Mouse (Mus musculus): ENCODE results near the gene Duox2. TPM values are rescaled to one million over a fixed set of nuclear protein-coding genes. Genes with fewer than 3 reads are reported as not detected.
A peak's percentile ranks its signal among the peaks of the same experiment; 100 is the strongest.
"Not testable (repeated sequence)": the region's sequence is repeated elsewhere in the genome, so short reads cannot be mapped to it uniquely, and the experiment has no call there.

Duox2 gene
- polyA plus RNA-seq (2016; fragmentation: Nextera tagmentation; extraction: Ambion mirVana), result not detected in 2 replicates

GRCm38 (mm10) chr2:122298096-122298499 lies at the start of gene Duox2:
Duox2 (minus strand) TSS chr2:122298449.
- H3K9me3 ChIP-seq (replicated peaks), result no peaks in the 10 kb centered on the region
- peak within 1 kb of the TSS; percentile 22 for H3K4me3 ChIP-seq
- 5% methylated on average over 13 of the region's 13 CpGs for WGBS (ENCODE audit: insufficient replicate concordance)
- H3K4me1 ChIP-seq, result peaks cover 9% of the 10 kb centered on the region
- no peak within 1 kb of the TSS for H3K9ac ChIP-seq
- peak within 1 kb of the TSS; percentile 42 for H3K4me2 ChIP-seq
- ATAC-seq, result no peak
- H3K27ac ChIP-seq, result no peak within 1 kb of the TSS
- no peaks in the 10 kb centered on the region for H3K36me3 ChIP-seq
- peaks cover 100% of the 10 kb centered on the region for H3K27me3 ChIP-seq (replicated peaks)

GRCm38 (mm10) chr2:122347257-122347656 lies 49.0 kb upstream of the Duox2 start:
- Histone ChIP-seq H3K27me3 (replicated peaks) (peaks cover 18% of the 10 kb centered on the region), H3K4me1 (peaks cover 25% of the 10 kb centered on the region), H3K36me3 (no peaks in the 10 kb centered on the region), H3K27ac (no peak overlapping the region), H3K9me3 (replicated peaks) (no peaks in the 10 kb centered on the region), H3K9ac (no peak overlapping the region), H3K4me2 (no peak overlapping the region), H3K4me3 (no peak overlapping the region)
- ATAC-seq, result no peak
- WGBS (ENCODE audit: insufficient replicate concordance), result 73% methylated on average over 3 of the region's 3 CpGs

GRCm38 (mm10) chr2:122346164-122346563 lies 47.9 kb upstream of the Duox2 start:
- H3K4me1 ChIP-seq, result peaks cover 25% of the 10 kb centered on the region
- H3K36me3 ChIP-seq; H3K27ac ChIP-seq; H3K4me3 ChIP-seq; H3K9me3 ChIP-seq (replicated peaks); H3K4me2 ChIP-seq; H3K9ac ChIP-seq; ATAC-seq: not testable (repeated sequence)
- WGBS (ENCODE audit: insufficient replicate concordance), result 80% methylated on average over 6 of the region's 6 CpGs
- peaks cover 18% of the 10 kb centered on the region for H3K27me3 ChIP-seq (replicated peaks)

- Histone ChIP-seq H3K9ac (no peak overlapping the region), H3K27ac (no peak overlapping the region), H3K4me1 (peaks cover 22% of the 10 kb centered on the region), H3K27me3 (replicated peaks) (peaks cover 18% of the 10 kb centered on the region), H3K36me3 (no peaks in the 10 kb centered on the region), H3K9me3 (replicated peaks) (no peaks in the 10 kb centered on the region), H3K4me2 (no peak overlapping the region), H3K4me3 (no peak overlapping the region)
- WGBS (ENCODE audit: insufficient replicate concordance), result 72% methylated on average over 6 of the region's 6 CpGs
- ATAC-seq, result no peak
Measured at GRCm38 (mm10) chr2:122345106-122345893, 47.1 kb upstream of the Duox2 start.

GRCm38 (mm10) chr2:122337291-122337690 lies 39.0 kb upstream of the Duox2 start:
- Histone ChIP-seq H3K27me3 (replicated peaks) (peaks cover 46% of the 10 kb centered on the region), H3K27ac (no peak overlapping the region), H3K9me3 (replicated peaks) (no peaks in the 10 kb centered on the region), H3K4me2 (no peak overlapping the region), H3K36me3 (no peaks in the 10 kb centered on the region), H3K4me1 (no peaks in the 10 kb centered on the region), H3K9ac (no peak overlapping the region), H3K4me3 (no peak overlapping the region)
- no peak for ATAC-seq
- WGBS (ENCODE audit: insufficient replicate concordance), result 45% methylated on average over 21 of the region's 21 CpGs

- 54% methylated on average over 3 of the region's 3 CpGs for WGBS (ENCODE audit: insufficient replicate concordance)
- Histone ChIP-seq H3K4me1 (no peaks in the 10 kb centered on the region), H3K27ac (no peak overlapping the region), H3K9me3 (replicated peaks) (no peaks in the 10 kb centered on the region), H3K4me2 (no peak overlapping the region), H3K36me3 (no peaks in the 10 kb centered on the region), H3K4me3 (no peak overlapping the region), H3K27me3 (replicated peaks) (peaks cover 37% of the 10 kb centered on the region), H3K9ac (no peak overlapping the region)
- no peak for ATAC-seq
Measured at GRCm38 (mm10) chr2:122334170-122334569, 35.9 kb upstream of the Duox2 start.

GRCm38 (mm10) chr2:122332222-122332621 lies 34.0 kb upstream of the Duox2 start:
- no peak overlapping the region for H3K27ac ChIP-seq
- H3K36me3 ChIP-seq, result no peaks in the 10 kb centered on the region
- H3K9me3 ChIP-seq (replicated peaks), result no peaks in the 10 kb centered on the region
- H3K4me3 ChIP-seq, result no peak overlapping the region
- H3K9ac ChIP-seq, result no peak overlapping the region
- ATAC-seq, result no peak
- H3K27me3 ChIP-seq (replicated peaks), result peaks cover 26% of the 10 kb centered on the region
- no peak overlapping the region for H3K4me2 ChIP-seq
- WGBS (ENCODE audit: insufficient replicate concordance), result 75% methylated on average over 3 of the region's 3 CpGs
- no peaks in the 10 kb centered on the region for H3K4me1 ChIP-seq

GRCm38 (mm10) chr2:122330317-122330716 lies 32.1 kb upstream of the Duox2 start:
- not testable (repeated sequence) for H3K27me3 ChIP-seq (replicated peaks); H3K27ac ChIP-seq; H3K4me1 ChIP-seq; H3K4me2 ChIP-seq; H3K9me3 ChIP-seq (replicated peaks); ATAC-seq; H3K9ac ChIP-seq; H3K36me3 ChIP-seq; H3K4me3 ChIP-seq
- WGBS (ENCODE audit: insufficient replicate concordance), result 63% methylated on average over 6 of the region's 6 CpGs

- Histone ChIP-seq H3K27ac (no peak overlapping the region), H3K27me3 (replicated peaks) (peaks cover 7% of the 10 kb centered on the region; the same call in 1 of the 2 replicates), H3K4me1 (no peaks in the 10 kb centered on the region), H3K4me3 (no peak overlapping the region), H3K36me3 (no peaks in the 10 kb centered on the region), H3K9ac (no peak overlapping the region), H3K4me2 (no peak overlapping the region), H3K9me3 (replicated peaks) (no peaks in the 10 kb centered on the region)
- ATAC-seq, result no peak
- WGBS (ENCODE audit: insufficient replicate concordance), result 67% methylated on average over 3 of the region's 3 CpGs
Measured at GRCm38 (mm10) chr2:122327986-122328385, 29.7 kb upstream of the Duox2 start.

- no peak for ATAC-seq
- WGBS (ENCODE audit: insufficient replicate concordance), result 64% methylated on average over 2 of the region's 2 CpGs
Measured at GRCm38 (mm10) chr2:122325361-122325760, 27.1 kb upstream of the Duox2 start.

GRCm38 (mm10) chr2:122324586-122324985 lies 26.3 kb upstream of the Duox2 start:
- 48% methylated on average over 3 of the region's 3 CpGs for WGBS (ENCODE audit: insufficient replicate concordance)
- H3K27me3 ChIP-seq (replicated peaks), result peaks cover 7% of the 10 kb centered on the region; the same call in 1 of the 2 replicates
- no peaks in the 10 kb centered on the region for H3K4me1 ChIP-seq
- no peaks in the 10 kb centered on the region for H3K9me3 ChIP-seq (replicated peaks)
- no peak overlapping the region for H3K9ac ChIP-seq
- no peak for ATAC-seq
- H3K36me3 ChIP-seq, result no peaks in the 10 kb centered on the region
- H3K4me3 ChIP-seq, result no peak overlapping the region
- no peak overlapping the region for H3K4me2 ChIP-seq
- no peak overlapping the region for H3K27ac ChIP-seq

More at GRCm38 (mm10) chr2:122325361-122325760, 27.1 kb upstream of the Duox2 start:
- Histone ChIP-seq H3K4me3 (no peak overlapping the region), H3K9me3 (replicated peaks) (no peaks in the 10 kb centered on the region), H3K4me2 (no peak overlapping the region), H3K36me3 (no peaks in the 10 kb centered on the region), H3K4me1 (no peaks in the 10 kb centered on the region), H3K9ac (no peak overlapping the region), H3K27ac (no peak overlapping the region), H3K27me3 (replicated peaks) (peaks cover 7% of the 10 kb centered on the region; the same call in 1 of the 2 replicates)

GRCm38 (mm10) chr2:122323960-122324359 lies 25.7 kb upstream of the Duox2 start:
- no peak overlapping the region for H3K4me2 ChIP-seq
- peaks cover 12% of the 10 kb centered on the region; the same call in 1 of the 2 replicates for H3K27me3 ChIP-seq (replicated peaks)
- H3K4me1 ChIP-seq, result no peaks in the 10 kb centered on the region
- H3K27ac ChIP-seq, result no peak overlapping the region
- H3K4me3 ChIP-seq, result no peak overlapping the region
- H3K9ac ChIP-seq, result no peak overlapping the region
- no peaks in the 10 kb centered on the region for H3K9me3 ChIP-seq (replicated peaks)
- 32% methylated on average over 3 of the region's 3 CpGs for WGBS (ENCODE audit: insufficient replicate concordance)
- H3K36me3 ChIP-seq, result no peaks in the 10 kb centered on the region
- ATAC-seq, result no peak

Data from liver, embryonic 12.5 days (tissue).